Mouse (Mus musculus): Measurements from ENCODE around the gene Clptm1.

The Clptm1 gene

GRCm38 (mm10) chr7:19664955-19665841, at the start of gene Clptm1:
Gene Clptm1, minus strand, starts transcription at chr7:19665033.
- peak; percentile 97 to 98 for DNase-seq

DNA sequence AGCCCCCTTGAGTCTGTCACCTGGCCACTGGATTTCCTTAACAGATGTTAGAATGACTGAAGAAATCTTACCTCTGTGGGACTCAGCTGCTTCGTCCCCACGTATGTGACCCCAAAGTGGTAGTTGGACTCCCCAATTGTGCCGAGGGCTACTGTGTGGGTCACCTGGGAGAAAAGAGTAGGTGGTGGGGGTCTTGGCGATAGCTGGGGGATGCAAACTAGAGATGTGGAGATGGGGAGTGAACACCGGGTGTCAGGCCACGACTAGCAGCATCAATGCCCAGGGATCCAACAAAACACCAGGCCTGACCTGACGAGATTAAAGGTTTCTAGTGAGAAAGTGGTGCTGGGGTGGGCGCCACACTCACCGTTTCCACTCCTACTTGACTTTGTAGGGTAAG, 48.8 kb upstream of the Clptm1 start:
- DNase-seq = no peak

- DNase-seq = peak in 1 of 2 experiments; percentile 38
Measured at GRCm38 (mm10) chr7:19713196-19713595, 48.4 kb upstream of the Clptm1 start.

DNA sequence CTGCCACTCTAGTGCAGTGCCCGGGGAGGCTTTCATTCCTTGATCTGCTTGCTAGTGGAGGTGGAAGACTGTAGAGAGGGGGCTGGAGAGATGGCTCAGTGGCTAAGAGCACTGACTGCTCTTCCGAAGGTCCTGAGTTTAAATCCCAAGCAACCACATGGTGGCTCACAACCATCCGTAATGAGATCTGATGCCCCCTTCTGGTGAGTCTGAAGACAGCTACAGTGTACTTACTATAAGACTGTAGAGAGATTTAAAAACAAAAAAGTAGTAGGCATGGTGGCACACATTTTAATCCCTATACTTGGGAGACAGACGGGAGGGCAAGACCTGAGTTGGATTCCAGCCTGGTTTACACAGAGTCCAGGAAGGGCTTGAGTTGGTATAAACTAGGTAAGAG, 47.6 kb upstream of the Clptm1 start:
- no peak for DNase-seq

DNA sequence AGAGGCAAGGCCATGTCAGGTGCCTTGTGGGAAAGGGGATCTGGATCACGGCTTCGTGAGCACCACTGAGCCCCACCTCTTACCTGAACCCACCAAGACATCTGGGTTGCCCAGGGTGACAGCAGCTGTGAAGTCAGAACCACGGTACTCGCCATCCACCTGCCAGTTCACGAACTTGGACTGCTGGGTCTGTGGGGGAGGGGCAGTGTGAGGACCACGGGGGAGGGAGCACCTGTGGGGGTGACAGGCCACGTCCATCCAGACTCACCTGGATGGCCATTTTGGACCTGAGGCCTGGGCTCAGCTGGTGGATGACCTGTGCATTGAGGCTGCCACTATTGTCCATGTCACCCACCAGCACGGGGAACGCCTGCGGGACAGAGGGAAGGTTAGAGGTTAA, 45.8 kb upstream of the Clptm1 start:
- DNase-seq = no peak

- no peak for DNase-seq
Measured at GRCm38 (mm10) chr7:19705271-19705670, 40.4 kb upstream of the Clptm1 start.

DNA sequence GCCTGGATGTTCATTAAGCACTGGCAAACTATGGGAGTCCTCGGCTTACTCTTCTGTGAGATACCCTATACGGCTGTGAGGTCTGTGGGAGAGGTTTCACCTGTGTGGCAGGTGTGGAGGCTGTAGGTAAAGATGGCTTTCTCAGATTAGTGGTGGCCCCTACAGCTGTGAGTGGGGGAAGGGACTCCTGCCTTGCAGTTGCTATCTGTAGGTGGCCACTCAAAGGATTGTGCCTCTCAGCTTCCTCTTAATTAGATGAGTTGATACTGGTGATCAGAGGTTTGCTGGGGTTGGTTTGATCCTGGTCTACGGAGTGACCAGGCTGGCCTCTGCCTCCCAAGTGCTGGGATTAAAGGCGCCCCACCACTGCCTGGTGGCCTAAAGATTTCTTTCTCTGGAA, 39.6 kb upstream of the Clptm1 start:
- DNase-seq = no peak

DNA sequence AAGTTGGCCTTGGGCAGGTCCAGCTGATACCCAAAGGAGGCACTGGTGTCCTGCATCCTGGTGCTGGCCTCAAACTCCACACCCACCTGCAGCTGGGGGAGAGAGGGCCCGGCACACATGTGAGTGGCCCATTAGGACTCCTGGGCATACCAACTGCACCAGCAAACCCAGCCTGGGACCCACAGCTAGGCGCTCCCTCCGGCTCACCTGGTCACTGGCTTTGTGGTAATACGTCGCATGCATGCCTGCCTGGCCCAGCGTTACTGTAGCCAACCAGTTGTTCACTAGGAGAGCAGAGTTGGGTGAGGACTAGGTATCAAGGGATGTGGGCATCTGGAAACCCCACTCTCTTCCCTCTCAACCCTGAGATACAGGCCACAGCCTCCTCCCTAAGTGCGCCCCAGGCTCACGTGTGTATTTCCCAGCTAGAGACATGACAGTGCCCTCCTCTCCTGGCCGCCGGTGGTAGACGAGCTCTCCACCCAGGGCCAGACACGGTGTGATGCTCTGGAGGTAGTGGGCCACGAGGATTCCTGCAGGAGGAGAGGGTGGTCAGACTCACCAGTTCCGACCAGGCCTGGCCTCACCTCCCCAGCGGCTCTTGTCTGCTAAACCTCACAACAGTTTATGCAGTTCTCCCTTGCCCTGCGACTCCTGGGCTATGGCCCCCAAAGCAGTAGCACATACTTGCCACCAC, 38.2 kb upstream of the Clptm1 start:
- no peak for DNase-seq

DNA sequence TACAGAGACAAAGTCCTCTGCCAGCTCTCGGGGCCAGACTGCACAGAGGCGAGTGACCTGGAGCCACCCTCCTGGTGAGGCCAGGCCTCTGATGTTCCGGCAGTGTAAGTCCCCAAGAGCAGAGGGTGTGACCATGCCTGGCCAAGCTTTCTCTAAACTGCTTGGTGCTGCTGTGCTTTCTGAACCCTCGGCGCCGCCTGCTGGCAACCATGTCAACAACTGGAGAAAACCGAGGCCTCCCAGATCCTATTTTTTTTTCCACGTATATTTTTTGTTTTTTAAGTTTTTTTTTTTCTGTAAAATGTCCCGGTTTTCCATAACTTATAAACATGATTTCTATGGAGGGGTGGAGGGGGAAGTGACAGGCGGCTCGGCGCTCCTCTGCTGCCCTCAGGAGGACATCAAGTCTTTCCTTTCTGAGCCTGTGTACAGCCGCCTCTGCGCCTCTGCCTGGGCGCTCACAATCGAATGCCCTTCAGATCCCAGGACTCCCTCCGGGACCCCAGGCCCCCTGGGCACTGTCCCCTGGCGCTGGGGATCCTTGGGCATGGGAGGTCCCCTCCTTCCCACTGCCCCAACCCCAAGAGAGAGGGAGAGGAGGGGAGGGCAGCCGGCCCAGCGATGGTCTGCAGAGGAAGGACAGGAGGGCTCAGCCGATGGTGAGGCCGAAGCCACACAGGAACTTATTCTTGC, 36.4 kb upstream of the Clptm1 start:
- peak; percentile 85 for DNase-seq

DNA sequence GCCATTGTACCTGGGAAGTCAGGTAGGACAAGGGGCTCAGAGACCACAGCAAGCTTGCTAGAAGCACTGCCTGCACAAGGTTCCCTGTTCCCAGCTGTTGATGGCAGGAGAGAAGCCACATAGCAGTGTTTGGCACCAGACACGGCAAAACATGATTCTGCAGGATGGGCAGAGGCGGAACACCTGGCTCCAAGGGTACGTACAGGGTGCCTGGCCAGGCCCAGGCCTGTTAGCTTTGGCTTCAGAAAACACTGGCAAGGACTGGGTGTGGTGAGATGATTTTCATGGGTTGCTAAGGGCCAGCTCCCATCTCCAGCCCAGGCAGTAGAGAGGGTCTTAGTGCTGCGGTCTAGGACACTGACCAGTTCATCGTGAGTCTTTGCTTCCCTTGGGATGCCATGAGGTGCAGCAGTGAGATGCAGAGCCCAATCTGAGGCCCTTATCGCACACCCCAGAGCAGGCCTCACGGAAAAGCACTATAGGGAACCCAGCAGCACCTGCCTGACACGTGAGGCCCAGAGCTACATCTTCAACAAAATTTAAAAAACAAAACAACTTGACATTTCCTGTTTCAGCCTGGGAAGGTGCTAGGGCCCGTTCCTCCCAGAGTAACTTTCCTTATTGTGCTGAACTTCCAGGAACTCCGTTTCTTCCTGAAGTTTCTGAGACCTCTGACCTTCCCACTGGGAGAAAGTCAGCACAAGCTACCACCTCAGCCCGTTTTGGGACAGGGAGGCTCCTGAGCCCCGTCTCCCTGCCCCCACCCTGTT, 35.7 kb upstream of the Clptm1 start:
- DNase-seq = no peak

- no peak for DNase-seq
Measured at GRCm38 (mm10) chr7:19699827-19700148, 35.0 kb upstream of the Clptm1 start.

GRCm38 (mm10) chr7:19698907-19699826, 34.3 kb upstream of the Clptm1 start, which contains the start of gene Apoe:
Gene Apoe, minus strand, starts transcription at chr7:19699188.
- DNase-seq = peak; percentile 55 to 79

DNA sequence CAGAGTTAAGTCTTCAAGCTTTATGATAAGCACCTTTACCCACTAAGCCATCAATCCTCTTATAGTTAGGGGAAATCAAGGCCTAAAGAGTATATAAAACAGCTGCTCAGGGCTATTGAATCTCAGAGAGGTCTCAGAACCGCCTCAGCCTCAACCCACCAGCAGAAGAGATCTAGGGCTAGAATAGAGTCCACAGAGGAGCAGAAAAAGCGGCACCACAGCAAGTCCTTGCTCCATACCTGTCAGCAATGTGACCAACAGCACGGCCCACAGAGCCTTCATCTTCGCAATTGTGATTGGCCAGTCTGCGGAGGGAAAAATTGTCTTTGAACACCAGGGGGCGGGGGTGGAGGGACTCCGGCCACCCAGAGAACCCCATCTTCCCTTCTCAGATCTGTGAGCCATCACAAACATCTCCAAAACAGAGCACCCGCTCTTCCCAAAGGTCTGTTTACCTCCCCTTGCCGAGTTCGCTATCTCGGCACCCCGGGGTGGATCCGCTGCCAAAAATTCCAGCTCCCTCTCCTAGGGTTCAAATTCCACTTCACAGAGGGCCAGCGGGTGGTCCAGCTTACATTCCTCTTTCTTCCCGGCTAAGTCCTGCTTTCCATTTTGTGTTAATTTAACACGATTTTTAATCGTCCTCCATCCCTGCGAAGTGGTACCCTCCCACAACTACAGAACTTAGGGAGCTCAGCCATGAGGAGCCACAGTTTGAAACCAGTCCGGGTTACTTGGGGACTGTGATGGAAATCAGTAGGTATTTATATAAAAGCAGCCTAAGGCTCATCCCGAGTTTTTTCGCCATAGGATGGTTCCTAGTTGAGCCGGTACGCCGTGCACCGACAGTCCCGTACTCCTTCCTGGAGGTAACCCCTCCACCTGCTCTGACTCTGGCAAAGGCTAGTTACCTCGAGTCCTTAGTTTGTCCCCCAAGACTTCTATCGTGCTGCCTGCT, 33.4 kb upstream of the Clptm1 start:
- peak in 1 of 2 experiments; percentile 46 for DNase-seq

GRCm38 (mm10) chr7:19696336-19696873, 31.6 kb upstream of the Clptm1 start:
- no peak for DNase-seq

- DNase-seq = no peak
Measured at GRCm38 (mm10) chr7:19695881-19696280, 31.0 kb upstream of the Clptm1 start.

GRCm38 (mm10) chr7:19695213-19695594, 30.4 kb upstream of the Clptm1 start:
- DNase-seq = no peak

GRCm38 (mm10) chr7:19694336-19695212, 29.7 kb upstream of the Clptm1 start:
- no peak for DNase-seq

GRCm38 (mm10) chr7:19693421-19693820, 28.6 kb upstream of the Clptm1 start:
- peak; percentile 79 to 91 for DNase-seq
